ENCODE assay signal across 17 mouse cellular contexts in genomic region chr3:54809111-54809510, GRCm38 (mm10). TPM values are rescaled to one million over a fixed set of nuclear protein-coding genes. Genes with fewer than 3 reads are reported as not detected.
DNase-seq lines count a peak whose midpoint lies in the region; ATAC-seq lines count a peak whose summit lies in the region.
"Had no signal": no experiment of that assay in that cellular context is flagged by ENCODE, and none has a peak within 500 bp of the region (broad histone marks: within the 10 kb centered on the region; RNA-seq: fewer than 3 reads in every experiment).

No protein-coding gene starts in this region.

- no peaks in the 10 kb centered on the region for H3K9me3 ChIP-seq in forebrain, embryonic 12.5 days
- H3K9me3 ChIP-seq: hindbrain, embryonic 10.5 days; limb, embryonic 12.5 days; stomach, embryonic 15.5 days had no signal

- peaks cover 10% of the 10 kb centered on the region for H3K36me3 ChIP-seq in forebrain, embryonic 12.5 days (replicated peaks)
- H3K36me3 ChIP-seq: stomach, embryonic 15.5 days had no signal

- peaks cover 4% of the 10 kb centered on the region; the same call in 1 of the 2 replicates for H3K27me3 ChIP-seq in forebrain, embryonic 12.5 days
- H3K27me3 ChIP-seq: stomach, embryonic 15.5 days had no signal

- H3K4me1 ChIP-seq in forebrain, embryonic 12.5 days, result peaks cover 21% of the 10 kb centered on the region

- DNase-seq in lung, postnatal 36 days, result peak; percentile 4
- DNase-seq in lung, postnatal 4 days, result no peak
- peak; percentile 83 for DNase-seq in R1 (ENCODE audit: low read depth, low spot score)
- no peak for DNase-seq in embryo, embryonic 10 days (ENCODE audit: low spot score)
- DNase-seq in urinary bladder, postnatal 14 days (ENCODE audit: low spot score), result no peak
- DNase-seq: cerebellum, adult 8-10 months; embryo, embryonic 11 days; gastrocnemius, postnatal 25 days; kidney, postnatal 25 days; lung, adult 2 months; thymus, postnatal 4 days had no signal

- WGBS in forebrain, embryonic 12.5 days, result 72% methylated on average over 5 of the region's 5 CpGs

- no peak overlapping the region for H3K27ac ChIP-seq in forebrain, embryonic 12.5 days
- H3K27ac ChIP-seq: hindbrain, embryonic 10.5 days; limb, embryonic 12.5 days; stomach, embryonic 15.5 days had no signal

- no peak overlapping the region for H3K4me3 ChIP-seq in forebrain, embryonic 12.5 days (replicated peaks)
- H3K4me3 ChIP-seq: limb, embryonic 12.5 days; stomach, embryonic 15.5 days had no signal

- no peak overlapping the region for H3K9ac ChIP-seq in forebrain, embryonic 12.5 days
- H3K9ac ChIP-seq: limb, embryonic 12.5 days; stomach, embryonic 15.5 days had no signal

- peak; percentile 47 for ATAC-seq in megakaryocyte progenitor cell, adult 5-6 weeks (replicated peaks; ENCODE audit: poor library complexity)
- ATAC-seq in forebrain, embryonic 12.5 days (ENCODE audit: low FRiP score), result no peak
- ATAC-seq: intestine, postnatal 0 days had no signal

- H3K4me2 ChIP-seq in forebrain, embryonic 12.5 days, result no peak overlapping the region

RNA-seq across cellular contexts. Expression of gene Rfxap, which starts 1.5 kb away (rescaled TPM):
- total RNA-seq in megakaryocyte progenitor cell, adult 5-6 weeks (2015), result 39.8 and 44.5 TPM in 2 replicates
- total RNA-seq in megakaryocyte progenitor cell, adult 5-6 weeks (2017), result 50.5 and 51.6 TPM in 2 replicates
- 56.8 and 65.6 TPM in 2 replicates for polyA plus RNA-seq in forebrain, embryonic 12.5 days (2016; fragmentation: Nextera tagmentation; extraction: Ambion mirVana)

RNA-seq across cellular contexts. Expression of gene Smad9, which starts 53.7 kb away (rescaled TPM):
- not detected in 2 replicates for total RNA-seq in megakaryocyte progenitor cell, adult 5-6 weeks (2015)
- total RNA-seq in megakaryocyte progenitor cell, adult 5-6 weeks (2017), result not detected in 2 replicates
- polyA plus RNA-seq in forebrain, embryonic 12.5 days (2016; fragmentation: Nextera tagmentation; extraction: Ambion mirVana), result 0.17 and 0.24 TPM in 2 replicates

Comparison
In these comparisons a context has a peak if more than half of its experiments do, and no peak if none do; other contexts are left out.
1. DNase-seq: peak in lung, postnatal 36 days (single experiment) and R1 (single experiment); none in lung, postnatal 4 days (0 of 2), embryo, embryonic 10 days (single experiment) and urinary bladder, postnatal 14 days (single experiment).